Mouse (Mus musculus) inflammation-experienced regulatory T-cells, adult 16 weeks (primary cell): Measurements from ENCODE around the gene 2410141K09Rik. TPM values are rescaled to one million over a fixed set of nuclear protein-coding genes. Genes with fewer than 3 reads are reported as not detected.

Experiments used
- polyA plus RNA-seq: library from polyadenylated mRNA; unstranded; fragments of 100-300 nt; shearing (Covaris generic); gene quantifications from one replicate; pipeline ENCODE4 v1.2.1, GENCODE M21; 2017

2410141K09Rik gene
- not detected for polyA plus RNA-seq

DNA sequence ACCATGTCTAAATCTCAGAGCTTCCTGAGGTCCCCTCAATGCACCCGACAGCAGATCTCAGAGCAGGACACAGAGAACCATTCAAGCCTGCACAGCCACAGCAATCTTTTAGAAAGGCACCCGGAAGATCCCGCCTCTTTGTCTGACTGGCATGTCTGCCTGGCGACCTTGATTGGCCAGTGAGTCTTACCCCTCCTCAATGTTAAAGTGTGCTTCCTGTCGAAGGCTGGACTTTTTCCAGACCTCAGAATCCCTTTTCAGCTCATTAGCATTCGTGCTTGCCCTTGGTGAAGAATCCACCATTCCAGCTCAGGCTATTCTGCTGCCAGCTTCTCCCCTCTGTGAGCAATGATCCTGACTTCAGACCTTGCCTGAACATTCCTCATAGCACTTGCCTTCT lies at the start of gene 2410141K09Rik:
2410141K09Rik (minus strand) TSS at position 101 of the 400 bp plus-strand sequence.

Other genes starting within 250 kb of the 2410141K09Rik start
- gene Gm10772, start 213.5 kb downstream of the 2410141K09Rik start, polyA plus RNA-seq: not detected